Mouse (Mus musculus) lung, adult 2 months (tissue): ENCODE measurements around the gene Gtf2e1.

Source experiments
- CTCF ChIP-seq: fragments of 200-500 bp; IDR thresholded peaks from 2 replicates; pipeline ENCODE4 v1.5.1; 2011; ENCODE audit warnings: mild to moderate bottlenecking, low read length, control low read depth; ENCODE audit not compliant: insufficient read depth
- POLR2A ChIP-seq: fragments of 200-500 bp; IDR thresholded peaks from 2 replicates; pipeline ENCODE4 v1.6.1; 2011; ENCODE audit warnings: low read depth, mild to moderate bottlenecking, control low read depth, low read length, borderline replicate concordance; ENCODE audit errors: extremely low read depth

DNA sequence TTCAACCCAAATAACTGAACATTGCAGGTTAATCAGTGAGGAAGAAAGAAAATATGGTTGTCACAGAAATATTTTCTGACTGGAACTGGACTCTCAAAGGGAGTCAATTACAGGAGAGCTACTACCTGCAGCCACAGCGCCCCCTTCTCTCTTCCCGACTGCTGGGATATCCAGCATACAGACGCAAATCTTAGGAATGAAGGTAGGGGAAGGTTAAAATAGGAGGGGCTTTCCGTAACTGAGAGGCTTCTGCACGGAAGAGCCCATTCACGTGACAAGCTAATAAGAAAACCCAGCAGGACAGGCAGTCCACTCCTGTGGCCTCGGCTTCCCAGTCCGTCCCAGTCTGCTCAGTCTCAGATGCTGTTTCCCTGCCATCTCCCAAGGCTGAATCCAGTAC lies 24.9 kb downstream of the Gtf2e1 start:
- no peak for TF ChIP-seq CTCF
- no peak for TF ChIP-seq POLR2A
